Mouse (Mus musculus): ENCODE data around the gene Map2. TPM values are rescaled to one million over a fixed set of nuclear protein-coding genes. Genes with fewer than 3 reads are reported as not detected.

The Map2 gene
- polyA plus RNA-seq, 1 experiment from 2014 or later: 4.9 TPM

DNA sequence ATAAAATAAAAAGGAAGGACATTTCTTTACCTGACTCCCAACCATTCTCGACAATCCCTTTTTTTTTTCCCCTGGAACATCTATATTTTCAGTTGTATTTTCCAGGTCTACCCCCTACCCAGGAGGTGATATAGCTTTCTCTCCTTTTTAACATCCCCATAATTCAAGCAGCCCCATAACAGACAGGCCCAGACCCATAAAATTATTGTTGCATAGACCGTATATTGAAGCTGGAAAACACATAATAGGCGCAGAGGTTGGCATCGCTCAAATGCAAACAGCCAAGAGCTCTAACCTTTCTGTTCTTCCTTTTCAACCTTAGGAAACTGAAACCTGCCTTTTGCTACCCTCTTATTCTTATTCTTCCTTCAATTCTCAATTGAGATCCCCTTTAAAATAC lies 211.2 kb downstream of the Map2 start:
- no peaks in the 10 kb centered on the region for H3K9me3 ChIP-seq (ENCODE audit: control insufficient read depth, low read length)
- H3K36me3 ChIP-seq (ENCODE audit: control insufficient read depth, insufficient read depth, low read length): no peaks in the 10 kb centered on the region
- no peak overlapping the region for H3K4me2 ChIP-seq (replicated peaks; ENCODE audit: low read depth, low read length)
- WGBS: 96% methylated on average over 4 of the region's 4 CpGs
- no peaks in the 10 kb centered on the region for H3K4me1 ChIP-seq (ENCODE audit: control insufficient read depth, insufficient read depth, low read length)
- no peak overlapping the region for H3K4me3 ChIP-seq (ENCODE audit: low read length)
- H3K27ac ChIP-seq (ENCODE audit: low read depth, low read length): no peak overlapping the region
- H3K9ac ChIP-seq (ENCODE audit: low read depth, low read length): no peak overlapping the region
- no peaks in the 10 kb centered on the region for H3K27me3 ChIP-seq (ENCODE audit: control insufficient read depth, insufficient read depth, low read length)
- ATAC-seq (ENCODE audit: low FRiP score, low TSS enrichment): no peak

DNA sequence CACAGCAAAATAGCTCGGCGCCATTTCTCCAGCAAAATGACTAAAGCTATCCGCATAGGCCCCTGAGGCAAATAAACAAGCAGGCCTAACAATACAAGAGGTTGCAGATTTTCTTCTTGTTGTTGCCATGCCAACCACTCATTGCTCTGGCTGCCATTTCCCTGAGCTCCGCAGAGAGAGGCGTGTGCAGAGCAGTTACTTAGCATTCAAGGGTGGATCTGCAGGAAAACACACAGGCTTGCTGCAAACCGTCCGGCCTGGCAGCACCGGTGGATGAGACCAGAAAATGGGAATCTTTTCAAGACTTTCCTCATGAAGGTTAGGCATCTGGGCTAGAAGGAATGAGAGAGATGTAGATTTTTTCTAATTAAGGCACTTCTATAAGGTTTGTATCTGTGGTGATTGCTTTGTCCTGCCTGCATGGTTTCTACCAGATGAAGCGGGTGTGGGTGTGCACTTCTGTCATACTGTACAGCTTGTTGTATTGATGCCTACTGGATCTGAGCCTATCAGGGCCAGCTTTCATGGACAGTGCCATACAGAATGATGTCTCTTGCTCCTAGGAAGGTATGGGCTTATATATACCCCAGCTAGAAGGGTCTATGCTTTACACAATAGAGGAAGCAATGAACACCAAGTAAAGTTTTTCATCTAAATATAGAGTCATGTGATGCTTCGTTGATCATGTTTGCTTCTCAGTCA lies 211.8 kb downstream of the Map2 start:
- no peak for ATAC-seq (ENCODE audit: low FRiP score, low TSS enrichment)
- H3K4me2 ChIP-seq (replicated peaks; ENCODE audit: low read depth, low read length): no peak overlapping the region
- WGBS: 69% methylated on average over 10 of the region's 10 CpGs
- H3K9ac ChIP-seq (ENCODE audit: low read depth, low read length): no peak overlapping the region
- no peak overlapping the region for H3K4me3 ChIP-seq (ENCODE audit: low read length)
- no peaks in the 10 kb centered on the region for H3K4me1 ChIP-seq (ENCODE audit: control insufficient read depth, insufficient read depth, low read length)
- H3K27me3 ChIP-seq (ENCODE audit: control insufficient read depth, insufficient read depth, low read length): no peaks in the 10 kb centered on the region
- H3K36me3 ChIP-seq (ENCODE audit: control insufficient read depth, insufficient read depth, low read length): no peaks in the 10 kb centered on the region
- H3K27ac ChIP-seq (ENCODE audit: low read depth, low read length): no peak overlapping the region
- no peaks in the 10 kb centered on the region for H3K9me3 ChIP-seq (ENCODE audit: control insufficient read depth, low read length)

DNA sequence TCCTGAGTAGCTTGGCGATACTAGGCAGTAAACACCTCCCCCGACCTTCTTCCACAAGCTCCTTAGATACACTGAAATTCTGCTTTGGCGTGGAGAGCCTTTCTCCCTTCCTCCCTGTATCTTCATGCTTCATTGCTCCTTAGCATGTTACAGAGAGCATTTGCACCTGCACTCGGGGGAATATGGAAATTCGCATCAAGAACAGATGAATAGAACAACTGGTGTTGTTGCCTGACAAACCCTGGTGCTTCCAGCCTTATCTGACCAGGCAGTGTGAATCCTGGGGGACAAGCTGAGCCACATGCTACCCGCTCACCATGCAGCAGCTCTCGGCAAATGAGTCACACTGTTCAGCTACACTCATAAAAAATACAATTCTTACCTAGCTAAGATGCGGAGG lies 213.5 kb downstream of the Map2 start:
- no peak overlapping the region for H3K9ac ChIP-seq (ENCODE audit: low read depth, low read length)
- H3K9me3 ChIP-seq (ENCODE audit: control insufficient read depth, low read length): no peaks in the 10 kb centered on the region
- WGBS: 57% methylated on average over 8 of the region's 8 CpGs
- H3K27ac ChIP-seq (ENCODE audit: low read depth, low read length): no peak overlapping the region
- H3K27me3 ChIP-seq (ENCODE audit: control insufficient read depth, insufficient read depth, low read length): no peaks in the 10 kb centered on the region
- H3K36me3 ChIP-seq (ENCODE audit: control insufficient read depth, insufficient read depth, low read length): no peaks in the 10 kb centered on the region
- no peaks in the 10 kb centered on the region for H3K4me1 ChIP-seq (ENCODE audit: control insufficient read depth, insufficient read depth, low read length)
- ATAC-seq (ENCODE audit: low FRiP score, low TSS enrichment): no peak
- H3K4me3 ChIP-seq (ENCODE audit: low read length): no peak overlapping the region
- no peak overlapping the region for H3K4me2 ChIP-seq (replicated peaks; ENCODE audit: low read depth, low read length)

DNA sequence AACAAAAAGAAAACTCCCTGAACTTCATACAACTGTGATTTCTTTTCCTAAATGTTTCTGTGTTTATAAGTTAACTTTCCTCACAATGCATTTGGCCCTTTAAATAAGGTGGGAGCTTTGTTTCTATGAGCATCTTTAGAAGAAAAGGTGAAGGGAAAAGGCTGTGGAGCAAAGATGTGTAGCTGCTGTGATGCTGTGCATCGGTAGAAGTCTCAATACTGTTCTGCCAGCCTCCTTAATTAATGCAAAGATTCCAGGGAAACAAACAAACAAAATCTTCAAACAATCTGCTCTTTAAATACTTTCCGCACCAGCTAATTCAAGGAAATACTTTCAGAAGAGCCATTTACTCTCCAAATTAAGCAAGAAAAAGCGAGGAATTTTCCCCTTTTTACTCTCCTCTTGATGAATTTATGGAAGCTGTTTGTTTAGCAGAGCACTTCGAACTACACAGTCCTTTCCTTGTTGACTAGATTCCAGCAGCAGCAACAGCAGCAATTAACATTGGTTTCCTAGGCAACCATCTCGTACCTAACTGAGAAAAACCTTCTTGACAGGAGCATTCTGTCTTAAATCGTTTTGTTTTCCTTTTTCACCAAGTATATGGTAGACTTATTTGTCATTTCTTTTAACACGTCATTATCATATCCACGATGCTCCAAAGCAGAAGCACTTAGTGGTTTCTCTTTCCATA lies 220.0 kb downstream of the Map2 start:
- H3K4me3 ChIP-seq (ENCODE audit: low read length): no peak overlapping the region
- no peak overlapping the region for H3K9ac ChIP-seq (ENCODE audit: low read depth, low read length)
- no peaks in the 10 kb centered on the region for H3K27me3 ChIP-seq (ENCODE audit: control insufficient read depth, insufficient read depth, low read length)
- ATAC-seq (ENCODE audit: low FRiP score, low TSS enrichment): no peak
- H3K4me2 ChIP-seq (replicated peaks; ENCODE audit: low read depth, low read length): no peak overlapping the region
- 20% methylated on average over 8 of the region's 8 CpGs for WGBS
- no peaks in the 10 kb centered on the region for H3K9me3 ChIP-seq (ENCODE audit: control insufficient read depth, low read length)
- no peaks in the 10 kb centered on the region for H3K36me3 ChIP-seq (ENCODE audit: control insufficient read depth, insufficient read depth, low read length)
- no peak overlapping the region for H3K27ac ChIP-seq (ENCODE audit: low read depth, low read length)
- H3K4me1 ChIP-seq (ENCODE audit: control insufficient read depth, insufficient read depth, low read length): no peaks in the 10 kb centered on the region

DNA sequence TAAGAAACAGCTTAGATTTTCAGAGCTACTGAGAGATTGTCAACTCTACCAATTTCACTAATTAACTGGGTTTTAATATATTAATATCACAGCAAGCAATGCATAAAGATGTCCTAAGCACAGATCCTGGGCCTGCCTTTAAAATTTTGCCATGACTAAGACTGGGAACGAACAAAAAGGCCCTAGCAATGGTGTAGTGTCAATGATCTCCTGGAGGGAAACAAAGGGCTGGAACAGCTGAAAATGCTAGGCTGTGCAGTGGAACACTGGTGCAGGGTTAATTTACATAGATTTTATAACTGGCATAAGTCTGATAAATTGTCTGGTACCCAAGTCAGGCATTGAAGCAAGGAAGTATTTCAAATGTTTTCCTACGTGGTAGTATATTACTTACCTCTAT lies 220.8 kb downstream of the Map2 start:
- Histone ChIP-seq H3K36me3 (ENCODE audit: control insufficient read depth, insufficient read depth, low read length) (no peaks in the 10 kb centered on the region), H3K4me3 (ENCODE audit: low read length) (no peak overlapping the region), H3K4me1 (ENCODE audit: control insufficient read depth, insufficient read depth, low read length) (no peaks in the 10 kb centered on the region), H3K4me2 (replicated peaks; ENCODE audit: low read depth, low read length) (no peak overlapping the region), H3K27ac (ENCODE audit: low read depth, low read length) (no peak overlapping the region), H3K9ac (ENCODE audit: low read depth, low read length) (no peak overlapping the region), H3K27me3 (ENCODE audit: control insufficient read depth, insufficient read depth, low read length) (no peaks in the 10 kb centered on the region), H3K9me3 (ENCODE audit: control insufficient read depth, low read length) (no peaks in the 10 kb centered on the region)
- 73% methylated on average over 2 of the region's 2 CpGs for WGBS
- no peak for ATAC-seq (ENCODE audit: low FRiP score, low TSS enrichment)

DNA sequence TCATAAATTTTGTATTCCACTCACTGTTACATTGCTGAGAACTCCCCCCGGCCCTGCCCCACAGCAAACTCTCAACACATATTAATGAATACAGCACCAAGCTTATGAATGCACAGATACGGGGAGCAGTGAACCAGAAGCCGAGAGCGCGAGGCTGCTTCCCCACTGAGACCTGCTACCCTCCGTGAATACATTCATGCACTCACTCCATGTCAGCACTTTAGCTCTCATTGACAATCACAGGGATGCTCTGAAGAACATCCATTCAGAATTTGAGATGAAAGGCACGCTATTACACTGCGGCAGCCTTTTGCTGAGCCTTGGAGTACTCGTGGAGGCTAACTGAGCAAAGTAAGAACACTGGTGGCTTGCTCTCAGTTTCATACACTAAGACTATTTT lies 226.8 kb downstream of the Map2 start:
- Histone ChIP-seq H3K4me3 (ENCODE audit: low read length) (no peak overlapping the region), H3K9ac (ENCODE audit: low read depth, low read length) (no peak overlapping the region), H3K4me2 (replicated peaks; ENCODE audit: low read depth, low read length) (no peak overlapping the region), H3K9me3 (ENCODE audit: control insufficient read depth, low read length) (no peaks in the 10 kb centered on the region), H3K36me3 (ENCODE audit: control insufficient read depth, insufficient read depth, low read length) (no peaks in the 10 kb centered on the region), H3K27me3 (ENCODE audit: control insufficient read depth, insufficient read depth, low read length) (no peaks in the 10 kb centered on the region), H3K27ac (ENCODE audit: low read depth, low read length) (no peak overlapping the region), H3K4me1 (ENCODE audit: control insufficient read depth, insufficient read depth, low read length) (no peaks in the 10 kb centered on the region)
- whole genome bisulfite sequencing: 83% methylated on average over 9 of the region's 9 CpGs
- no peak for ATAC-seq (ENCODE audit: low FRiP score, low TSS enrichment)

DNA sequence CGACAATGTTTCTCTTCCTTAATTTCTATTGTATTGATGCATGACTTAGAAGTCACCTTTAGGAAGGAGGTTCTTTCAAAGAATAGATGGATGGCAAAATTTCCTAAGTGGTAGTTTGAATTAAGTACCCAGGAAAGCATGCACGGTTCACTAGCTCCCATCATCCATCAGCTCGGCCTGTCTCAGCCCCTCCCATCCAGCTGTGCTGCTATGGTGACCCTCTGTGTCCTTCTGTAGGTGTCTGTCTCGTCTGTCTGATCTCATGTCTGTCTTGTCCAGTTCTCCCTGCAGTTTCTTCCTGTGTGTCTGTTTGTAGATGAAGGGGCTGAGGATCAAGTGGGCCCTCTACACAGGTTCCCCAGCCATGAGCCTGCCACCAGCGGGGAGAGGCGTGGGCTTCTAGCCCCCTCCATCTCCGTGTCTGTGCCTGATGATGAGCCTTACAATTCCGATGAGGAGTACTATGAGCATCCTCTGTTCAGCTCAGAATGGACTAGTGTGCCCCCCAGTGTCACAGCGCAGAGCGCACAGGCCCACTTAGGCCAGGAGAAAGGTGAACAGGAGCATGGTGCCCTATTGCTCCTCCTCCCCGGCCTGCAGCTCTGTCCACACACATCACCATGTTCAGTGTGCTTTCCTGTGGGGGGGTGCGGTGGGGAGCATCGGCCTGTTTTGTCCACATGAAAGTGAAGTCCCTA lies 232.3 kb downstream of the Map2 start:
- no peak; the same call in 1 of the 2 replicates for ATAC-seq (ENCODE audit: low FRiP score, low TSS enrichment)
- no peaks in the 10 kb centered on the region for H3K36me3 ChIP-seq (ENCODE audit: control insufficient read depth, insufficient read depth, low read length)

DNA sequence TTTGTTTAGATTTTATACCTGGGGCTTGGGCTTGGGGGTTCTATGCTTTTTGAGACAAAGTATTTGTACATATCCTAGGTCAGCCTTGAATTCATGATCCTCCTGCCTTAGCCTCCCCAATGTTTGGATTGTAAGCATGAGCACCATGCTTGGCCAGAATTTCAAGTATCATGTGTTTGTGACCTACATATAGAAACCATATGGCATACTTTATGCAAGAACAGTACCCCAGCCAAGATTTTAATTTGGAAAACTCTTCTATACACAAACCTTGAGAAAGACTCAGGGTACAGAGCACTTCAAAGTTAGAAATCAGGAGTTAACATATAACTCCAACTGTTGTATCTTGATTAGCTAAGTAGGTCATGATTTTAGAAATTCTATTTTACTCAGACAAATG lies 243.3 kb downstream of the Map2 start:
- Histone ChIP-seq H3K9ac (ENCODE audit: low read depth, low read length) (no peak overlapping the region), H3K9me3 (ENCODE audit: control insufficient read depth, low read length) (no peaks in the 10 kb centered on the region), H3K27me3 (ENCODE audit: control insufficient read depth, insufficient read depth, low read length) (no peaks in the 10 kb centered on the region), H3K4me3 (ENCODE audit: low read length) (no peak overlapping the region), H3K27ac (ENCODE audit: low read depth, low read length) (no peak overlapping the region), H3K4me2 (replicated peaks; ENCODE audit: low read depth, low read length) (no peak overlapping the region), H3K4me1 (ENCODE audit: control insufficient read depth, insufficient read depth, low read length) (no peaks in the 10 kb centered on the region), H3K36me3 (ENCODE audit: control insufficient read depth, insufficient read depth, low read length) (no peaks in the 10 kb centered on the region)
- ATAC-seq (ENCODE audit: low FRiP score, low TSS enrichment): no peak

More for the DNA sequence above, 232.3 kb downstream of the Map2 start:
- H3K9ac ChIP-seq (ENCODE audit: low read depth, low read length): no peak overlapping the region
- H3K27ac ChIP-seq (ENCODE audit: low read depth, low read length): no peak overlapping the region
- no peak overlapping the region for H3K4me2 ChIP-seq (replicated peaks; ENCODE audit: low read depth, low read length)
- no peaks in the 10 kb centered on the region for H3K27me3 ChIP-seq (ENCODE audit: control insufficient read depth, insufficient read depth, low read length)
- H3K4me3 ChIP-seq (ENCODE audit: low read length): no peak overlapping the region
- no peaks in the 10 kb centered on the region for H3K4me1 ChIP-seq (ENCODE audit: control insufficient read depth, insufficient read depth, low read length)
- WGBS: 71% methylated on average over 13 of the region's 13 CpGs
- H3K9me3 ChIP-seq (ENCODE audit: control insufficient read depth, low read length): no peaks in the 10 kb centered on the region

DNA sequence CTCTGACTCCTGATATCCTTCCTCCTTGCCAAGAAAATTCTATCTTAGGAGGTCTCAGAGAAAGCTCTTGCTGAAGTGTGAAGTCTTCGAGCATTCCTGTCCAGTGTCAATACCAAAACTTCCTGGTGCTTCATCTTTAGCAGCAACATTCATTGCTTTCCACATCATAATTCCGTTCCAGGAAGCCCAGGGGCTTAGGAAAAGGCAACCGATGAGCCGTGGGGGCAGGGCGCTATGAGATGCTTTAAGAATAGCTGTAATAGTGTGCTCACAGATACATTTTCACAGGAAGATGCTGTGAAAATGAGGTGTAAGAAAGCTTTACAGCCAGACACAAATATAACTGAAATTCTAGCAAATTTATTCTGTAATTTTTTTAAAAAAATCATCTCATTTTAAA lies 251.0 kb downstream of the Map2 start:
- no peak overlapping the region for H3K9ac ChIP-seq (ENCODE audit: low read depth, low read length)

More for the DNA sequence above, 251.0 kb downstream of the Map2 start:
- Histone ChIP-seq H3K9me3 (ENCODE audit: control insufficient read depth, low read length) (no peaks in the 10 kb centered on the region), H3K4me3 (ENCODE audit: low read length) (no peak overlapping the region), H3K27ac (ENCODE audit: low read depth, low read length) (no peak overlapping the region), H3K36me3 (ENCODE audit: control insufficient read depth, insufficient read depth, low read length) (no peaks in the 10 kb centered on the region), H3K27me3 (ENCODE audit: control insufficient read depth, insufficient read depth, low read length) (no peaks in the 10 kb centered on the region), H3K4me1 (ENCODE audit: control insufficient read depth, insufficient read depth, low read length) (no peaks in the 10 kb centered on the region), H3K4me2 (replicated peaks; ENCODE audit: low read depth, low read length) (no peak overlapping the region)
- ATAC-seq (ENCODE audit: low FRiP score, low TSS enrichment): no peak
- WGBS: 92% methylated on average over 5 of the region's 5 CpGs

Data from kidney, embryonic 14.5 days (tissue).